Mouse (Mus musculus) megakaryocyte progenitor cell, adult 5-6 weeks (primary cell): Measurements from ENCODE around the gene Dennd4b. TPM values are rescaled to one million over a fixed set of nuclear protein-coding genes. Genes with fewer than 3 reads are reported as not detected.

Experiments used
- total RNA-seq, 2 experiments: library from RNA; stranded (forward) in 1 of 2; stranded (reverse) in 1 of 2; fragments of 157-497, 149-512 nt in 1 of 2; fragments of 200-1000 nt in 1 of 2; gene quantifications; 2 replicates each; pipeline versions ENCODE4 v1.2.3 to v1.2.4; 2015 to 2017

Gene Dennd4b
- total RNA-seq, 2 experiments from 2014 or later, result 8.9 to 21.9 TPM

Other genes with a start within 250 kb of the Dennd4b start
- 54.6 and 65.9 TPM in 2 replicates for gene 4933434E20Rik, start 213.5 kb upstream of the Dennd4b start, total RNA-seq (2015)
- gene 4933434E20Rik, start 213.5 kb upstream of the Dennd4b start, total RNA-seq (2017), result 36.0 and 42.3 TPM in 2 replicates
- 187 and 189 TPM in 2 replicates for gene Ubap2l, start 212.6 kb upstream of the Dennd4b start, total RNA-seq (2015)
- gene Ubap2l, start 212.6 kb upstream of the Dennd4b start, total RNA-seq (2017), result 94.2 and 145 TPM in 2 replicates
- gene Tpm3, start 192.5 kb upstream of the Dennd4b start, total RNA-seq (2015), result 515 and 516 TPM in 2 replicates
- 880 and 886 TPM in 2 replicates for gene Tpm3, start 192.5 kb upstream of the Dennd4b start, total RNA-seq (2017)
- 0.90 and 0.99 TPM in 2 replicates for gene Nup210l, start 161.1 kb upstream of the Dennd4b start, total RNA-seq (2015)
- 0.47 and 0.71 TPM in 2 replicates for gene Nup210l, start 161.1 kb upstream of the Dennd4b start, total RNA-seq (2017)
- gene Rps27, start 51.5 kb upstream of the Dennd4b start, total RNA-seq (2015), result 3,216 and 3,430 TPM in 2 replicates
- 4,924 and 5,654 TPM in 2 replicates for gene Rps27, start 51.5 kb upstream of the Dennd4b start, total RNA-seq (2017)
- gene Rab13, start 51.5 kb upstream of the Dennd4b start, total RNA-seq (2015), result 0.61 and 1.4 TPM in 2 replicates
- 1.2 and 1.6 TPM in 2 replicates for gene Rab13, start 51.5 kb upstream of the Dennd4b start, total RNA-seq (2017)
- 91.6 and 102 TPM in 2 replicates for gene Jtb, start 33.6 kb upstream of the Dennd4b start, total RNA-seq (2015)
- gene Jtb, start 33.6 kb upstream of the Dennd4b start, total RNA-seq (2017), result 43.1 and 48.6 TPM in 2 replicates
- gene Creb3l4, start 21.7 kb upstream of the Dennd4b start, total RNA-seq (2015), result 0.39 TPM in 1 of 2 replicates, not detected in the other
- gene Creb3l4, start 21.7 kb upstream of the Dennd4b start, total RNA-seq (2017), result not detected in 2 replicates
- 15.6 and 19.5 TPM in 2 replicates for gene Slc39a1, start 17.0 kb upstream of the Dennd4b start, total RNA-seq (2015)
- gene Slc39a1, start 17.0 kb upstream of the Dennd4b start, total RNA-seq (2017), result 31.4 and 41.2 TPM in 2 replicates
- gene Crtc2, start 11.0 kb upstream of the Dennd4b start, total RNA-seq (2015), result 30.9 and 32.5 TPM in 2 replicates
- gene Crtc2, start 11.0 kb upstream of the Dennd4b start, total RNA-seq (2017), result 10.2 and 18.2 TPM in 2 replicates
- 87.0 and 96.0 TPM in 2 replicates for gene Gatad2b, start 28.0 kb downstream of the Dennd4b start, total RNA-seq (2015)
- 17.7 and 22.7 TPM in 2 replicates for gene Gatad2b, start 28.0 kb downstream of the Dennd4b start, total RNA-seq (2017)
- gene Slc27a3, start 124.8 kb downstream of the Dennd4b start, total RNA-seq (2015), result 0.17 and 0.32 TPM in 2 replicates
- gene Slc27a3, start 124.8 kb downstream of the Dennd4b start, total RNA-seq (2017), result 0.27 and 0.83 TPM in 2 replicates
- gene Ints3, start 168.4 kb downstream of the Dennd4b start, total RNA-seq (2015), result 17.5 and 20.2 TPM in 2 replicates
- gene Ints3, start 168.4 kb downstream of the Dennd4b start, total RNA-seq (2017), result 21.6 and 24.7 TPM in 2 replicates
- not detected in 2 replicates for gene Npr1, start 200.7 kb downstream of the Dennd4b start, total RNA-seq (2015)
- gene Npr1, start 200.7 kb downstream of the Dennd4b start, total RNA-seq (2017), result not detected in 2 replicates
- gene Ilf2, start 210.9 kb downstream of the Dennd4b start, total RNA-seq (2015), result 120 and 136 TPM in 2 replicates
- 204 and 227 TPM in 2 replicates for gene Ilf2, start 210.9 kb downstream of the Dennd4b start, total RNA-seq (2017)
- 41.2 and 42.1 TPM in 2 replicates for gene Snapin, start 225.8 kb downstream of the Dennd4b start, total RNA-seq (2015)
- 32.3 and 45.0 TPM in 2 replicates for gene Snapin, start 225.8 kb downstream of the Dennd4b start, total RNA-seq (2017)
- 112 and 119 TPM in 2 replicates for gene Chtop, start 244.3 kb downstream of the Dennd4b start, total RNA-seq (2015)
- 96.0 and 114 TPM in 2 replicates for gene Chtop, start 244.3 kb downstream of the Dennd4b start, total RNA-seq (2017)
- gene S100a1, start 249.2 kb downstream of the Dennd4b start, total RNA-seq (2015), result 123 and 145 TPM in 2 replicates
- gene S100a1, start 249.2 kb downstream of the Dennd4b start, total RNA-seq (2017), result 121 and 131 TPM in 2 replicates
- gene S100a13, start 249.2 kb downstream of the Dennd4b start, total RNA-seq (2015), result 49.3 and 59.5 TPM in 2 replicates
- gene S100a13, start 249.2 kb downstream of the Dennd4b start, total RNA-seq (2017), result 84.2 and 96.0 TPM in 2 replicates